Mouse (Mus musculus): Measurements from ENCODE around the gene Pde4c. TPM values are rescaled to one million over a fixed set of nuclear protein-coding genes. Genes with fewer than 3 reads are reported as not detected.

Pde4c gene
- under 1 TPM; 0.66 to 0.94 TPM for polyA plus RNA-seq (2017; shearing (Covaris generic))

GRCm38 (mm10) chr8:70723486-70724210 is at the start of gene Pde4c:
Pde4c (plus strand) TSS chr8:70723720.
- ATAC-seq: no peak

- ATAC-seq: no peak
Observed at GRCm38 (mm10) chr8:70674109-70674508, 49.4 kb upstream of the Pde4c start.

GRCm38 (mm10) chr8:70674716-70675115 is 48.8 kb upstream of the Pde4c start:
- no peak for ATAC-seq

GRCm38 (mm10) chr8:70675336-70675735 is 48.2 kb upstream of the Pde4c start:
- peak; percentile 51 for ATAC-seq

GRCm38 (mm10) chr8:70677451-70678080 is 46.0 kb upstream of the Pde4c start:
- ATAC-seq: no peak

GRCm38 (mm10) chr8:70678679-70679078 is 44.8 kb upstream of the Pde4c start:
- ATAC-seq: no peak

GRCm38 (mm10) chr8:70679404-70679803 is 44.1 kb upstream of the Pde4c start:
- no peak for ATAC-seq

GRCm38 (mm10) chr8:70680039-70680438 is 43.5 kb upstream of the Pde4c start:
- ATAC-seq: no peak

GRCm38 (mm10) chr8:70681410-70681809 is 42.1 kb upstream of the Pde4c start:
- no peak for ATAC-seq

GRCm38 (mm10) chr8:70682193-70682592 is 41.3 kb upstream of the Pde4c start:
- ATAC-seq: no peak

- no peak for ATAC-seq
Observed at GRCm38 (mm10) chr8:70682692-70683091, 40.8 kb upstream of the Pde4c start.

- peak; percentile 98 for ATAC-seq
Observed at GRCm38 (mm10) chr8:70684291-70684690, 39.2 kb upstream of the Pde4c start.

GRCm38 (mm10) chr8:70687576-70687975 is 35.9 kb upstream of the Pde4c start:
- ATAC-seq: no peak

GRCm38 (mm10) chr8:70688136-70688535 is 35.4 kb upstream of the Pde4c start:
- ATAC-seq: no peak

GRCm38 (mm10) chr8:70689892-70690390 is 33.6 kb upstream of the Pde4c start:
- ATAC-seq: no peak

GRCm38 (mm10) chr8:70691230-70691629 is 32.3 kb upstream of the Pde4c start:
- no peak for ATAC-seq

GRCm38 (mm10) chr8:70691727-70692231 is 31.7 kb upstream of the Pde4c start:
- no peak for ATAC-seq

- ATAC-seq: no peak
Observed at GRCm38 (mm10) chr8:70693636-70694035, 29.9 kb upstream of the Pde4c start.

- peak; percentile 1 for ATAC-seq
Observed at GRCm38 (mm10) chr8:70695318-70696018, 28.1 kb upstream of the Pde4c start.

GRCm38 (mm10) chr8:70696019-70696885 is 27.3 kb upstream of the Pde4c start:
- no peak for ATAC-seq

- no peak for ATAC-seq
Observed at GRCm38 (mm10) chr8:70696946-70697345, 26.6 kb upstream of the Pde4c start.
